Mouse (Mus musculus) adrenal gland, postnatal 25 days (tissue): Measurements from ENCODE around the gene Ptar1. TPM values are rescaled to one million over a fixed set of nuclear protein-coding genes. Genes with fewer than 3 reads are reported as not detected.
A peak's percentile ranks its signal among the peaks of the same experiment; 100 is the strongest.
"Not testable (repeated sequence)": the region's sequence is repeated elsewhere in the genome, so short reads cannot be mapped to it uniquely, and the experiment has no call there.

ENCODE experiments used
- DNase-seq: peaks from one replicate; pipeline ENCODE4 v3.0.0; 2021; ENCODE audit warnings: mixed read lengths
- long read RNA-seq: library from polyadenylated mRNA; stranded (forward); transcript quantifications from one replicate; pipeline ENCODE4 v2.0.0, GENCODE M21; 2021
- total RNA-seq: library from RNA; stranded (reverse); gene quantifications from 2 replicates; pipeline ENCODE4 v1.2.3, GENCODE M21; 2021

Gene Ptar1
- total RNA-seq, result 20.2 and 29.8 TPM in 2 replicates
- long read RNA-seq, full-length matches to known transcripts, result 4 of 5 reads
- long read RNA-seq, partial matches to known transcripts, result 0 of 5 reads
- long read RNA-seq, other reads (novel, unspliced or antisense), result 1 of 5 reads

DNA sequence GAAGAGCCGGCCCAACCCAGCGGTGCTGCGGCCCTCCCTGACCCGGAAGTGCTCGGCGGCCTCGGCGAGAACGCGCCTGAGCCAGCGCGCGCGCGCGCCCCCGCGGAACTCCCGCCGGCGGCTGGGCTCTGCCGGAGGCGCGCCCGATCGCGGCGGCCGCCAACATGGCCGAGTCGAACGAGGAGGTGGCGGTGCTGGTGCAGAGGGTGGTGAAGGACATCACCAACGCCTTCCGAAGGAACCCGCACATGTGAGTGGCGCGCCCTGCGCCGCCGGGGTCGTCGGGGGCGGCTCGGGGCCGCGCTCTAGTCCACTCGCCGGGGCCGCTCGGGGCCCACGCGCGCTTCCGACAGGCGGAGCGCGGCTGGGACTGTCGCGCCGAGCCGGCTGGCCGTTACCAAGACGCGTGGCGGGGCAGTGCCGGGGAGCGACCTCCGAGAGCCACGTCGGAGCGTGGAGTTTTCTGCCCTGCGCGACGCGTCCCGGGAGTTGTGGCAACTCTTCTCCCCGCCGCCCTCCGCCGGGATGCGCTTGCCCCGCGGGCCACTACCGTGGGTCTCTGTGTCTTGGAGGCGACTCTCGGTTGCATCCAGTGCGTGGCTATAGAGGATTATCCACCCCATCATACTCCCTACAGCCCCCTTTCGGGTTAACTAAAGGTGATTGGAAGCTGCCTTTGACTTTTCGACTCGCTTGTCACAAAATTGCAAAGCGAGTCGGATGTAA, at the start of gene Ptar1:
Gene Ptar1 (plus strand): TSS at position 134 of the 726 bp plus-strand sequence.
- DNase-seq, result peak; percentile 94

DNA sequence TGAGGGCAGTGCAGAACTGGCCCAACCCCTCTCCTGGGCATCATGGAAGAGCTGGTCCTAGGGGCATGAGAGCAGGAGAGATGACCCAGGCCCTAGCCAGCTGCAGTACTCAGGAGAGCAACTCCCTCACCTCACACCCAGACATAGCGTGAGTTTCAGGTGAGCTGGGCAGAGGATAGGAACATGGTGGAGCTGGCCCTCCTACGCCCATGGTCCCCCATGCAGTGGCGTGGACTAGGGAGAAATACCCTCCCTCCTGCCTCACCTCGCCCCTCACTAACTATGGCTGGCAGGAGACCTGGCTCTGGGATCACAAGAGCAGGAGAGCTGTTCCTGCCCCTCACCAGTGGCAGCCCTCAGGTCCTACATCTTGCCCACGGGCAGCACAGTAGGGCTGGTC, 43.4 kb upstream of the Ptar1 start:
- no peak for DNase-seq

GRCm38 (mm10) chr19:23645347-23645746, 41.9 kb upstream of the Ptar1 start:
- no peak for DNase-seq

DNA sequence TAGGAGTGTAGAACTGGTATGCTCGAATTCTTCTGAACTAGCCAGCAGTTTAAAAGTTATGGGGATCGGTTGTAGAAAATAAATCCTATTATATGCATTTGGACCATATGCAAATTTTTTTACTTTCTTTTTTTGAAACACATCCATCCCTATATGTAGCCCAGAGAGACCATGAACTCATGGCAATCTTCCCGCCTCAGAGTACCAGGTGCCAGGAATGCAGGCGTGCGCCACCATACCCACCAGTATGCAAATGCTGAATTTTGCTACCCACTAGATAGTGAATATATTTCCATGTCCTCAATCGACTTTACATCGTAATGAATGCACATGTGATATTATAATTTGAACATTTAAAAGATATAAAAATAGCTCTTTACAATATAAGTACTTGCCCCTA, 39.9 kb upstream of the Ptar1 start:
- no peak for DNase-seq

DNA sequence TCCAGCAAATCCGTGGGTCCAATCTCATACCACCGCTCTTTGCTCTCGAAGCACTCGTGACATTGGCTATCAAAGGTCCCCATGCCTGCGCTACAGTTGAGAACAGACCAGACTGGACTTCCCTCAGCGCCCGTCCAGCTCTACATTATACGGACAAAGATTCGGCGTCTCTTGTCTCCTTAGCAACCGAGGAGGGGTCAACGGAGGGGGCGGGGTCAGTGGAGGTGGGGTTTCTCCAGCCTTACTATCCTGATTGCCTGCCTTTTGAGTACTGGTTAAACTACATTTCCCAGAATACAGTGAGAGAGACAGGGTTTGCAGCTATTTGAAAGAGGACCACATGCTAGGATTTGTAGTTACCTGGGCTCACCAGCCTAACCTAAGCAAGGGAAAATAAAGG, 34.6 kb upstream of the Ptar1 start, which contains the start of gene 1700028P14Rik:
Gene 1700028P14Rik (minus strand): TSS at position 169 of the 400 bp plus-strand sequence.
- peak; percentile 61 for DNase-seq

GRCm38 (mm10) chr19:23653154-23653553, 34.1 kb upstream of the Ptar1 start:
- DNase-seq, result no peak

GRCm38 (mm10) chr19:23657261-23657932, 29.8 kb upstream of the Ptar1 start:
- no peak for DNase-seq

GRCm38 (mm10) chr19:23658350-23658749, 28.9 kb upstream of the Ptar1 start:
- DNase-seq, result no peak

DNA sequence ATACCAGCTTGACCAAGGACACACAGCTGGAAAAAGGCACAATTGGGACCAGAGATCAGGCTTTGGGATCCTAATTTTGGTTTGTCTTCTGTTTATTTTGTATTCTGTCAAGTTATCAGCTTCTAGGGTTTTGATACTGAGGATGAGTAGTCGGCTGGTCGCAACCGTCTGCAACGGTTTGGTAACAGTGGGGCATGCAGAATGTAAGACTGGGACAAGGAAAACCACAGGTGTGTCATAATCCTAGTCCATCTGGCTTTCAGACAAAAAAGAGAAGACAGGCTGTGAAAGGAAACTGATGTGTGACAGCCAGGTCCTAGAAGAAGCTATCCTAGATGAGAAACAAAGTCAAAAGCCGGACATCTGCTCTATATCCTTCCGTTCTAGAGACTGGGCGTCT, 23.1 kb upstream of the Ptar1 start:
- no peak for DNase-seq

DNA sequence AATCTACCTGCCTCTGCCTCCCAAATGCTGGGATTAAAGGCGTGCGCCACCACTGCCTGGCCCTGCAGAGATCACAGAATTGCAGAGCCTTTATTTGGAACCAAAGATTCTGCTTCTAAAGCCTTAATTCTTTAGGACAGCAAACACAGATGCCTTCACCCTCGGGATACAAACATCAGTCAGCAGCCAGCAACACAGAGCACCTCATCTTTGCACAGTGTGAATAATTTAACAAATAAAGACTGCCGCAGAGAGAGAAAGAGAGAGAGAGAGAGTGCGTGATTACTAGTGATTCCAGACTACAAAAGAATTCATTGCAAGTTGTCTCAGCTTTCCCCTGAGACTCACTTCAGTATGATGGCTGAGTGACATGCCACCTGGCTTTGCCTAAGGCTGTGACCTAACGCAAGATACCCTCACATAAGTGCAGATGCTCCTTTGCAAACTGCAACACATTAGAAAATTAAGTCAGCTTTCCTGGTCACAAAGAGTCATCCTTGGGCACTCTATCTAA, 19.0 kb upstream of the Ptar1 start:
- DNase-seq, result no peak

- no peak for DNase-seq
Measured at GRCm38 (mm10) chr19:23673021-23673420, 14.2 kb upstream of the Ptar1 start.

DNA sequence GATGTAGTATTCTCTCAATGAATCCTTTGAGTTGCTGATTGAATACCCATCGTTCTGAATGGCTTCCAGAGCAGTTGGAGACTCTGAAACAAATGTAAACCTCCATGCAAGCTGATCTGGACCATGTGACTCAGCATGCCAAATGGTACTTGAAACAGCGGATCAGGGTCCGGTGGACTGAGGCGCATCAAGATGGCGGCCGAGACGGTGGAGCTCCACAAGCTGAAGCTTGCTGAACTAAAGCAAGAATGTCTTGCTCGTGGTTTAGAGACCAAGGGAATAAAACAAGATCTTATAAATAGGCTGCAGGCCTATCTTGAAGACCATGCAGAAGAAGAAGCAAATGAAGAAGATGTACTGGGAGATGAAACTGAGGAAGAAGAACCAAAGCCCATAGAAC, 11.6 kb upstream of the Ptar1 start:
- not testable (repeated sequence) for DNase-seq

GRCm38 (mm10) chr19:23686962-23687295, 300 bp upstream of the Ptar1 start:
- no peak for DNase-seq

DNA sequence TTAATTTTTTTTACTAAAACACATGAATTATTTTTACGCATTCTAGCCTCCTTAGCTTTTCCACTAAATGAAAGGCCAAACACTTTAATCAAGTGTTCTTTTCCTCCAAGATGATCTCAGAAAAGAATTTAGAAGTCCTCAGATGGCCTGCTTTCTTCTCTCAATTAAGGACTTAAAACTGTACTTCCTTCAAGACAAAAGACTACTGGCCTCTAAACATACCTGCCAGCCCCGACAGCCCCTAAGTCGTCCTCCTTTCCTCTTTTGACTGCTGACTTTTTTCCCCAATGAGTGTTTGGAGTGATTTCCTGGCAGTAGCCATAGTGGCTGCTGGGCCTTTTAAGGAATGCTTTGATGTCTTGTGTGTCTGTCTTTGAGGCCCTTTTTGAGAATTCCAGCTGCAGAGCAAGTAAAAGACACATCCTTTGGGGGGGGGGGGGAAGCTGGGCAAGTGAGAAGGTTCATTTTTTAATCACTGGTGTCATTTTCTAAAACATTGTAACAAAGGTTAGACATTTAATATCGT, 1.3 kb downstream of the Ptar1 start:
- DNase-seq, result no peak

- DNase-seq, result no peak
Measured at GRCm38 (mm10) chr19:23694344-23694743, 7.1 kb downstream of the Ptar1 start.

DNA sequence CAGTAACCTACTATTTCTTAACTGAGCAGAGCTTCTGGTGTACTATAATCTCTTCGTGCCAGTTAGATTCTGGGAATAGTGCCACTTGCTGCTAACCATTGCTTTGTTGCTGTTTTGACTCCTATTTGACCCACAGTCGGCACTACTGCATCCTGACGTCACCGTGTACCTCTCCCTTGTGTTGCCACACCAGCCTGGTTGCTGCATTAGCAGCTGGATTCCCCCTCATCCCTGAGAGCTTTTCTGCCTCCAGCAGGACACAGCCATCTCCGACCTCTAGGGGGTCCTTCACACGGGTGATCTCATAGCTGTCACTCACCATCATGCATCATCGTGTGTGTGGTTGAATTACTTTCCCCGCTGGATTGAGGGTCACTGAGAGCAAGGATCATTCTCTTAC, 10.6 kb downstream of the Ptar1 start:
- peak; percentile 21 for DNase-seq

DNA sequence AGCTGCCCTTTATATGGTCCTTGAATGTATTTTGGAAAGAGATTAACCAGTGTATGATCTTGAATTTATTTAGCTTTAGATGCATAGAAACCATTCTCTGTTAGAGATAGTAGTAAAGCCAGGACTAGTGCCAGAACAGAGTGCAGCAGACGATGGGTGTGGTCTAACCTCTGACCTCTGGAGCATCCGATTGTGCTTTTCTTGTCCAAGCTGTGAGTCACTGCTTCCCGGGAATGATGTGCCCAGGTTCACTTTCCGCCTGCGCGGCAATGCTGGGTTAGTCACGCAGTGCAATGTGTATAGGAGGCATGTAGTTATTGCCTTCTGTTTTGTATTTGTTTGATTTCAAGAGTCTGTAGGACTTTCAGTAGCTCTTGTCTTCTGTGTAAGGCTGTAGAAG, 11.1 kb downstream of the Ptar1 start:
- peak; percentile 48 for DNase-seq

DNA sequence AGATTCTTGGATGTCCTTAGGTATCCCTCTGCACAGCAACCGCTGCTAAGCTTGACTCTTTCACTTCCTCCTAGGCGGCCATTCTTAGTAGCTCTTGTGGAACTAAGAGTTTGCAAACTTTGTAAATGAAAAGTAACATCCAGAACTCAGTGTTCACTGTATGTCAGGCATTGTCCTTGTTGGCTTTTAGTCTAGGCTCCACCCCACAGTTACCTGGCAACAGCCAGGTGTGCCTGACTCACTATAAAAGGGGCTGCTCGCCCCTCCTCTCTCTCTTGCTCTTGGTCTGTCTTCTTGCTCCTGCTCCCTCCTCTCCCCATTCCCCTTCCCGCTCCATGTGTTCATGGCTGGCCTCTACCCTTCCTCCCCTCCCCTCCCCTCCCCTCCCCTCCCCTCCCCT, 11.9 kb downstream of the Ptar1 start:
- no peak for DNase-seq

DNA sequence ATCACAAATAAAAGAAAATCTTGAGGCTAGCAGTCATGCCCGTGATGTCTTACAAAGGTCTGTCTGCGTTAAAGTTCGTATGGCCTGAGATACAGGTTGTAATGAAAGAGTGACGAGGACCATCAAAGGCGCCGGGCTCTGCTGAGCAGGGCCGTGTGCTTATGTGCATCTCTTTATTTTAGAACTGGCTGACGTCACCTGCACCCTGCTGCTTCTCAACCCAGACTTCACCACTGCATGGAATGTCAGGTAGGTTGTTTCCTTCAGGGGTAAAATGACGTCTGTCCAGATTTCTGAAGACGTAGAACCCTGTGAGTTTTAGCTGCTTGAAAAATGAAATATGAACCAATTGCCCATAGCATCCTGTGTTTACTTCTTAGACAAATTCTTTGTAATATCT, 15.7 kb downstream of the Ptar1 start:
- DNase-seq, result no peak

- no peak for DNase-seq
Measured at GRCm38 (mm10) chr19:23705383-23705782, 18.2 kb downstream of the Ptar1 start.

DNA sequence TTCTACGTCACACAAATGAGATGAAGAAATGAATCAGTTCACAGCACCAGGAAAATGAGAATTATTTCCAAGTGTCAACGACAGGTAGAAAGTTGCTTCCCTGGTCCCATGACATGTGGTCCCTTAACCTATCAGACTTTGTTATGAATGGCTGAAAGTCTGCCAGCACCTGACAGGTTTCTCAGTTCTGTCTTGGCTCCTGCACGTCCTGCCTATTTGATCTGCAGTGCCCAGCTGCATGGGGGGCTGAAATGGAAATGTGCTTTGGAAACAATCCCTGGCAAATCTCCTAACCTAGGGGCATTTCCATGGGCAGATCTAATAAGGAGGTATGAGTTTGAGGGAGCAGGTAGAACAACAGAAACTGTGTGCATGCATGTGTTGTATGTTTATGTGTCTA, 59.3 kb downstream of the Ptar1 start:
- no peak for DNase-seq

DNA sequence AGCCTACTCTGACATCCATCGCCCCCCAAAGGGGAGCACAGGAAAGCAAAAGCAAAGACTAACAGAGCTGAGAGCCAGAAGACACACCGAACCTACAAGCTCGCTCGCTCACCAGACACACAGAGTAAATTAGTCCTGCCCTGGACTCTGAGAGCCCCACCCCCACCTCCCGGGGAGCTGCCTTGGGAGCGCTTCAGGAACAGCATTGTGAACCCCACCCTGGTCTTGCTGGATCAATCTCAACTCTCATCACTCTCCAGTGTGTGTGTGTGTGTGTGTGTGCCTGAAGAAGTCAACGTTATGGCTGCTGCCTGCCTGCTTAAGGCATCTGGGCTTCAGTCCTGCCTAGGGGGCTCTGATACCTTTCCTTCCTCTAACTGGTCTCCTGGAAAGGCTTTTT, 69.8 kb downstream of the Ptar1 start:
- DNase-seq, result no peak

- peak; percentile 96 for DNase-seq
Measured at GRCm38 (mm10) chr19:23757961-23758553, 70.8 kb downstream of the Ptar1 start.
